Mouse (Mus musculus): ENCODE results near the gene Ptger4.

DNA sequence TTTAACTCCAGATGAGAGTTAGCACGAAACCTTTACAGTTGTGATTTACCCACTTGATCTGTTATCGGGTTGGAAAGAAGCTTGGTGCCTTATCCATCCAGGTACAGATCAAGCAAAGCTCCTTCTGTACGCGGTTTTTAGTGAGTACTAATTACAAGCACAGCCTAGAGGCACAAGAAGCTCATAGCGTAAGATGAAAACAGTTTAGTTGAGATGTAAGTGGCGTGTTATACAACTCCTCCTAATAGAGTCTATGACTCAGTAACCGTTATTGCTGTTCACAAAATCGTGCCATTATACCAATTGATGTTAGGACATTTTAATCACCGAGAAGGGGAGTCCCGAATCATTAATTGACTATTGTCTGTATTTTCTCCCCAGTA lies 57.7 kb downstream of the Ptger4 start:
- TF ChIP-seq CTCF (IDR thresholded peaks at IDR 0.05; ENCODE audit: low read depth) (no peak), EP300 (optimal IDR thresholded peaks at IDR 0.05) (no peak)
